Mouse (Mus musculus) kidney, adult 18-20 months (tissue): ENCODE measurements around the gene Inpp5e.

Experiments
- DNase-seq: peaks from one replicate; pipeline ENCODE4 v3.0.0; 2021

Inpp5e gene

GRCm38 (mm10) chr2:26408515-26409356 is at the start of gene Inpp5e:
Gene Inpp5e (minus strand): TSS chr2:26409203.
- DNase-seq, result peak; percentile 99

- DNase-seq, result peak; percentile 71
Observed at GRCm38 (mm10) chr2:26458402-26459124, 49.6 kb upstream of the Inpp5e start.

- peak; percentile 86 for DNase-seq
Observed at GRCm38 (mm10) chr2:26449121-26450060, 40.4 kb upstream of the Inpp5e start.

- DNase-seq, result no peak
Observed at GRCm38 (mm10) chr2:26447451-26447850, 38.4 kb upstream of the Inpp5e start.

GRCm38 (mm10) chr2:26446671-26447070 is 37.7 kb upstream of the Inpp5e start:
- no peak for DNase-seq

- no peak for DNase-seq
Observed at GRCm38 (mm10) chr2:26445666-26446445, 36.9 kb upstream of the Inpp5e start.

GRCm38 (mm10) chr2:26444946-26445665 is 36.1 kb upstream of the Inpp5e start, which contains the start of gene Sec16a:
Gene Sec16a (minus strand): TSS chr2:26445216.
- peak; percentile 100 for DNase-seq

GRCm38 (mm10) chr2:26444368-26444767 is 35.4 kb upstream of the Inpp5e start:
- DNase-seq, result no peak

- DNase-seq, result no peak
Observed at GRCm38 (mm10) chr2:26443876-26444275, 34.9 kb upstream of the Inpp5e start.

- no peak for DNase-seq
Observed at GRCm38 (mm10) chr2:26442843-26443242, 33.8 kb upstream of the Inpp5e start.

- no peak for DNase-seq
Observed at GRCm38 (mm10) chr2:26441688-26442087, 32.7 kb upstream of the Inpp5e start.

GRCm38 (mm10) chr2:26441261-26441660 is 32.3 kb upstream of the Inpp5e start:
- no peak for DNase-seq

GRCm38 (mm10) chr2:26439671-26440070 is 30.7 kb upstream of the Inpp5e start:
- no peak for DNase-seq

GRCm38 (mm10) chr2:26438373-26438772 is 29.4 kb upstream of the Inpp5e start:
- no peak for DNase-seq

GRCm38 (mm10) chr2:26437221-26437620 is 28.2 kb upstream of the Inpp5e start:
- no peak for DNase-seq

GRCm38 (mm10) chr2:26434791-26435572 is 26.0 kb upstream of the Inpp5e start:
- peak; percentile 43 for DNase-seq

- DNase-seq, result no peak
Observed at GRCm38 (mm10) chr2:26429851-26430250, 20.8 kb upstream of the Inpp5e start.

GRCm38 (mm10) chr2:26424541-26424940 is 15.5 kb upstream of the Inpp5e start:
- DNase-seq, result no peak

GRCm38 (mm10) chr2:26423086-26423485 is 14.1 kb upstream of the Inpp5e start:
- peak; percentile 37 for DNase-seq

GRCm38 (mm10) chr2:26421969-26422368 is 13.0 kb upstream of the Inpp5e start:
- no peak for DNase-seq
